Mouse (Mus musculus) liver, embryonic 13.5 days (tissue): Measurements from ENCODE around the gene Pgpep1. TPM values are rescaled to one million over a fixed set of nuclear protein-coding genes. Genes with fewer than 3 reads are reported as not detected.

Experiments
- ATAC-seq: fragments of 200-750 bp; cut with Nextera tagmentation; 2 replicates; pipeline ENCODE4 v1.8.0; 2017; ENCODE audit warnings: low read depth, mild to moderate bottlenecking, moderate number of reproducible peaks, moderate library complexity
- DNase-seq: peaks from one replicate; pipeline ENCODE4 v3.0.0; 2022
- H3K27ac ChIP-seq: fragments of 300-500 bp; sonication (generic); 2 replicates; pipeline ENCODE4 v1.5.1; 2015; ENCODE audit warnings: moderate library complexity, mild to moderate bottlenecking, inconsistent platforms
- H3K27me3 ChIP-seq: fragments of 300-500 bp; sonication (generic); 2 replicates; pipeline ENCODE4 v1.6.1; 2015; ENCODE audit warnings: mild to moderate bottlenecking, inconsistent platforms
- H3K36me3 ChIP-seq: fragments of 300-500 bp; sonication (generic); 2 replicates; pipeline ENCODE4 v1.6.1; 2015; ENCODE audit warnings: mild to moderate bottlenecking, inconsistent platforms
- H3K4me1 ChIP-seq: fragments of 300-500 bp; sonication (generic); replicated peaks from 2 replicates; pipeline ENCODE4 v1.6.1; 2015; ENCODE audit warnings: inconsistent platforms
- H3K4me2 ChIP-seq: fragments of 300-500 bp; sonication (generic); 2 replicates; pipeline ENCODE4 v1.6.1; 2015; ENCODE audit warnings: inconsistent platforms, mild to moderate bottlenecking, moderate library complexity
- H3K4me3 ChIP-seq: fragments of 300-500 bp; sonication (generic); replicated peaks from 2 replicates; pipeline ENCODE4 v1.5.1; 2015; ENCODE audit warnings: mild to moderate bottlenecking, inconsistent platforms
- H3K9ac ChIP-seq: fragments of 300-500 bp; sonication (generic); 2 replicates; pipeline ENCODE4 v1.6.1; 2015; ENCODE audit warnings: mild to moderate bottlenecking, inconsistent platforms
- H3K9me3 ChIP-seq: fragments of 300-500 bp; sonication (generic); replicated peaks from 2 replicates; pipeline ENCODE4 v1.6.1; 2016; ENCODE audit warnings: inconsistent platforms
- WGBS: fragments of 180-500 bp; shearing (Covaris S2); methylation state at CpG from one replicate; pipeline ENCODE4 v1.1.7; 2015; ENCODE audit not compliant: insufficient replicate concordance; 5-methylcytosine and 5-hydroxymethylcytosine counted together
- polyA plus RNA-seq: library from polyadenylated mRNA; unstranded; fragments of >200 nt; fragmentation: Nextera tagmentation; extraction: Ambion mirVana; gene quantifications from 2 replicates; pipeline ENCODE4 v1.2.1, GENCODE M21; 2015

Gene Pgpep1
- polyA plus RNA-seq, 1 experiment from 2014 or later: 17.9 TPM

GRCm38 (mm10) chr8:70657214-70657613 is 3.0 kb downstream of the Pgpep1 start:
- no peak for ATAC-seq
- 84% methylated on average over 3 of the region's 3 CpGs for WGBS
- no peak overlapping the region for H3K4me2 ChIP-seq

GRCm38 (mm10) chr8:70656193-70656790 is 3.9 kb downstream of the Pgpep1 start:
- DNase-seq: no peak
- Histone ChIP-seq H3K4me3 (no peak overlapping the region), H3K27ac (no peak overlapping the region; the same call in 1 of the 2 replicates), H3K9me3 (no peaks in the 10 kb centered on the region), H3K9ac (no peak overlapping the region), H3K36me3 (peaks cover 46% of the 10 kb centered on the region), H3K4me1 (peaks cover 45% of the 10 kb centered on the region), H3K4me2 (no peak overlapping the region), H3K27me3 (no peaks in the 10 kb centered on the region)
- no peak for ATAC-seq
- 77% methylated on average over 13 of the region's 13 CpGs for WGBS

More at GRCm38 (mm10) chr8:70657214-70657613, 3.0 kb downstream of the Pgpep1 start:
- peaks cover 50% of the 10 kb centered on the region for H3K4me1 ChIP-seq
- DNase-seq: no peak
- H3K9me3 ChIP-seq: no peaks in the 10 kb centered on the region
- no peaks in the 10 kb centered on the region for H3K27me3 ChIP-seq
- 0 out of 2 replicates have a peak overlapping the region, but pooled peaks have one; percentile 13 for H3K9ac ChIP-seq
- no peak overlapping the region for H3K4me3 ChIP-seq
- peaks cover 39% of the 10 kb centered on the region for H3K36me3 ChIP-seq
- H3K27ac ChIP-seq: no peak overlapping the region

GRCm38 (mm10) chr8:70655469-70655868 is 4.7 kb downstream of the Pgpep1 start:
- Histone ChIP-seq H3K9ac (no peak overlapping the region), H3K27ac (no peak overlapping the region), H3K36me3 (peaks cover 52% of the 10 kb centered on the region), H3K27me3 (no peaks in the 10 kb centered on the region), H3K9me3 (no peaks in the 10 kb centered on the region), H3K4me2 (no peak overlapping the region), H3K4me1 (peaks cover 37% of the 10 kb centered on the region), H3K4me3 (no peak overlapping the region)
- DNase-seq (no peak), ATAC-seq (no peak)
- WGBS: 62% methylated on average over 2 of the region's 2 CpGs

DNA sequence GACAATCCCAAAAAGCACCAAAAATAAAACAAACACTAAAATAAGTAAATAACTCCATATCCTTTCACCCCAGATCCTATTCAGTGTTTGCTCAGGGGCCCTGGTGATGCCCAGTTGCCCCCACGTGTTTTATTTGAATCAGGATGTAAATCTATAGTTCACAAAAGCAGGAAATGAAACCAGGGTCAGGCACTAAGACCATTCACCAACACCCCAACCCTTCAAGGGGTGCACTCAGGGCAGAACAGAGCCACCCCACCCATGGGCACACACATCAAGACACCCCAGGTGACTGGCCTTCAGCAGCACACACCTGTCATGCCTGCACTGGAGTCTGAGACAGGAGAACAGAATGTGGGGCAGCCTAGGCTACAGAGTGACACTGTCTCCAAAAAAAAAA is 6.1 kb downstream of the Pgpep1 start:
- Histone ChIP-seq H3K4me3 (no peak overlapping the region), H3K36me3 (peaks cover 59% of the 10 kb centered on the region), H3K9me3 (no peaks in the 10 kb centered on the region), H3K9ac (no peak overlapping the region), H3K4me1 (peaks cover 37% of the 10 kb centered on the region), H3K27me3 (no peaks in the 10 kb centered on the region), H3K27ac (no peak overlapping the region), H3K4me2 (no peak overlapping the region)
- 41% methylated on average over 1 of the region's 1 CpGs for WGBS
- no peak for DNase-seq
- no peak for ATAC-seq

- H3K4me3 ChIP-seq: no peak overlapping the region
- H3K27ac ChIP-seq: no peak overlapping the region
- H3K4me1 ChIP-seq: peaks cover 37% of the 10 kb centered on the region
- H3K9me3 ChIP-seq: no peaks in the 10 kb centered on the region
- no peak overlapping the region for H3K9ac ChIP-seq
- no peaks in the 10 kb centered on the region for H3K27me3 ChIP-seq
- WGBS: 39% methylated on average over 2 of the region's 2 CpGs
- H3K4me2 ChIP-seq: no peak overlapping the region
- DNase-seq (no peak), ATAC-seq (no peak)
- H3K36me3 ChIP-seq: peaks cover 62% of the 10 kb centered on the region
Observed at GRCm38 (mm10) chr8:70653226-70653625, 7.0 kb downstream of the Pgpep1 start.

GRCm38 (mm10) chr8:70650351-70650750 is 9.8 kb downstream of the Pgpep1 start:
- no peak for DNase-seq
- WGBS: 92% methylated on average over 17 of the region's 17 CpGs
- Histone ChIP-seq H3K27me3 (no peaks in the 10 kb centered on the region), H3K27ac (no peak overlapping the region), H3K4me3 (no peak overlapping the region), H3K4me2 (no peak overlapping the region), H3K9me3 (no peaks in the 10 kb centered on the region), H3K9ac (no peak overlapping the region), H3K4me1 (peaks cover 53% of the 10 kb centered on the region), H3K36me3 (peaks cover 41% of the 10 kb centered on the region)
- no peak for ATAC-seq

DNA sequence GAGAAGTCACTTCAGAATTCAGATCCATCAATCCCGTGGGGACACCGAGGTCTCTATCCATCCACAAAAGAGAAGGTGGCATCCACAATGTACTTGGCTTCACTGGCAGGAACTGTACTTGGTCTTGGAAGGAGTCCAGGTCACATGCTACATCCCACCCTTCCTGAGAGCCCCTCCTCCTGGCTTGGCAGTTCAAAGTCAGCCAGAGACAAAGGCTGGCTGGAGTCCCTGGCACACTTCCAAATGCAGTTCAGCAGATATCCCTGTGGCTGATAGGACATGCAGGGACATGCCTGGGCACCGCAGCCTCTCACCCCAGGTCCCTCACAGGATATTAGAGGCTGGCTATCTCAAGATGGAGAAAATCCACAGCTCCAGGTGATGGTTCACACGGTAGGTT is 10.9 kb downstream of the Pgpep1 start:
- H3K9ac ChIP-seq: no peak overlapping the region
- no peak for DNase-seq
- peaks cover 32% of the 10 kb centered on the region for H3K36me3 ChIP-seq
- ATAC-seq: peak; percentile 16; the same call in 1 of the 2 replicates
- 78% methylated on average over 4 of the region's 4 CpGs for WGBS
- H3K4me2 ChIP-seq: no peak overlapping the region
- peak overlapping the region; percentile 58; the same call in 1 of the 2 replicates for H3K27ac ChIP-seq
- H3K27me3 ChIP-seq: no peaks in the 10 kb centered on the region
- peaks cover 51% of the 10 kb centered on the region for H3K4me1 ChIP-seq
- no peaks in the 10 kb centered on the region for H3K9me3 ChIP-seq
- H3K4me3 ChIP-seq: no peak overlapping the region

DNA sequence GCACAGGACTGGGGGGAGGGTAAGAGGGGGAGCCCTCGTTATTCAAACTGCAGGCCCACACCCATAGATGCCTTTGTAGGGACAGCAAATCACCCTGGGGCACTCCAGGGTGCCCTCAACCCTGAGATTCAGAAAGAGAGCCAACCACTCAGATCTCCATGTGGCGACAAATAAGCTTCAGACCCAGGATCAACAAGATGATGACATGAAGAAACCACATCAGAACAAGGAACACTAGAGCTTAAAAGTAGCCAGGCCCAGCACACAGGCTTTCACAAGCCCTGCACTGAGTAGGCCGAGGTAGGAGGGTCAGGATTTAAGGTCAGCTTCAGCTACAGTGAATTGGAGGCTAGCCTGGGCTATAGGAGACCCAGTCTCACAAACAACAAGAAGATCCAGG is 11.3 kb downstream of the Pgpep1 start:
- H3K27ac ChIP-seq: peak overlapping the region; percentile 58
- H3K4me1 ChIP-seq: peaks cover 51% of the 10 kb centered on the region
- no peak for ATAC-seq

DNA sequence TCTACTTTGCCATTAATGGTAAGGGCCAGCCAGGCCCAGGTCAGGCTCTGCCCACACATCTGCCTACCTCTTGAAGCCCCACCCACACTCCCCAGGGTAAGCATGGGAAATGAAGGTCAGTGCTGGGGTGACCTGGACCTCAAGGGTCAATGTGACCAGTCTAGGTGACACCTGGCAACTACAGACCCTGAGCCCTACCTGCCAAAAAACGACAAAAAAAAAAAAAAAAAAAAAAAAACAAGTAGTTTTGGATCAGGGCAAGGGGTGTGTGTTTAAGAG is 12.1 kb downstream of the Pgpep1 start:
- H3K36me3 ChIP-seq: peaks cover 28% of the 10 kb centered on the region
- peak overlapping the region; percentile 64; the same call in 1 of the 2 replicates for H3K27ac ChIP-seq
- H3K4me1 ChIP-seq: peaks cover 46% of the 10 kb centered on the region
- H3K9me3 ChIP-seq: no peaks in the 10 kb centered on the region
- H3K4me2 ChIP-seq: no peak overlapping the region
- H3K4me3 ChIP-seq: no peak overlapping the region
- WGBS: 16% methylated on average over 1 of the region's 1 CpGs
- no peaks in the 10 kb centered on the region for H3K27me3 ChIP-seq
- no peak for DNase-seq
- peak; percentile 47 for ATAC-seq
- H3K9ac ChIP-seq: 0 out of 2 replicates have a peak overlapping the region, but pooled peaks have one; percentile 51

More for the DNA sequence above, 11.3 kb downstream of the Pgpep1 start:
- Histone ChIP-seq H3K9ac (no peak overlapping the region), H3K27me3 (no peaks in the 10 kb centered on the region), H3K4me3 (no peak overlapping the region), H3K4me2 (no peak overlapping the region), H3K9me3 (no peaks in the 10 kb centered on the region), H3K36me3 (peaks cover 28% of the 10 kb centered on the region)
- no peak for DNase-seq
- 67% methylated on average over 3 of the region's 3 CpGs for WGBS

DNA sequence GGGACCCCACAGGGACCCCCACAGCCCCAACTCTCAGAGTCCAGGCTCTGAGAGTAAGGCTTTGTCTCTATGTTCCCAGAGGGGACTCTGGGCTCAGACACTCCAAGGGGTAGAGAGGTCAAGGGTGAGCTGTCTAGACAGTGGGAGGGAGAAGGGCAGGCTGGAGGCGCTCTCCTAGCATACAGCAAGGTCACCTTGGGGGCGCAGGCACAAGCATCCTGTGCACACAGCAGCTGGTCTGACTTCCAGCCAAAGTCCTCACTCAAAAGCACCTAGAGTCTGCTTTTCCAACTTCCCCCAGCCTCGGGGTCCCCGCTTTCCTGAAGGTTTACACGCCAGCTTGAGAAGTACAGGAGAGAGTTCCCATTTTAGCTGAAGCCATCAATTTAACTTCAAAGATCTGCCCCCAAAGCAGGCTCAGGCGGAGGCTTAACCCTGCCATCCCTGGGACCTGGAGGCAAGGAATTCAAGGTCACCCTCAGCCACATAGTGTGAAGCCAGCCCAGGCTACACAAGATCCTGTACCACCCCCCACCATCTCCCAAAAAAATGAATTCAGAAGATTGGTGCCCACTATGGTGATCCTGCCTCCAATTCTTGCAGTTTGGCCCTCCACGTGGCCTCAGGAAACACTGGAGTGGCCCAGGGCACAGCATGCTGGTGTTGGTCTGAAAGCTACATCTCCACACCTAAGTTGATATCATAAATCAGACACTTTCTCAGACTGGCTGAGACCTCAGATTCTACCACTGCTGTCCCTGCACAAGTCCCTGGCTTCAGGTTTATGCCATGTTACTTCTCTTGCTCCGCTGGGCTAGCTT is 12.6 kb downstream of the Pgpep1 start:
- peaks cover 27% of the 10 kb centered on the region for H3K36me3 ChIP-seq
- peak overlapping the region; percentile 64 for H3K27ac ChIP-seq
- peaks cover 44% of the 10 kb centered on the region for H3K4me1 ChIP-seq
- DNase-seq: no peak
- H3K4me3 ChIP-seq: no peak overlapping the region
- H3K9me3 ChIP-seq: no peaks in the 10 kb centered on the region
- no peaks in the 10 kb centered on the region for H3K27me3 ChIP-seq
- WGBS: 68% methylated on average over 8 of the region's 8 CpGs
- no peak overlapping the region for H3K4me2 ChIP-seq
- H3K9ac ChIP-seq: peak overlapping the region; percentile 51; the same call in 1 of the 2 replicates
- 0 out of 2 replicates have a peak, but pooled peaks have one; percentile 14 for ATAC-seq

GRCm38 (mm10) chr8:70646775-70647174 is 13.4 kb downstream of the Pgpep1 start:
- H3K4me1 ChIP-seq: peaks cover 44% of the 10 kb centered on the region
- DNase-seq (no peak), ATAC-seq (no peak)
- H3K36me3 ChIP-seq: peaks cover 19% of the 10 kb centered on the region
- H3K9ac ChIP-seq: peak overlapping the region; percentile 36; the same call in 1 of the 2 replicates
- H3K27me3 ChIP-seq: no peaks in the 10 kb centered on the region
- 0 out of 2 replicates have a peak overlapping the region, but pooled peaks have one; percentile 64 for H3K27ac ChIP-seq
- no peaks in the 10 kb centered on the region for H3K9me3 ChIP-seq
- no peak overlapping the region for H3K4me2 ChIP-seq
- no peak overlapping the region for H3K4me3 ChIP-seq
